Mouse (Mus musculus) hematopoietic multipotent progenitor cell, adult 10-12 weeks (in vitro differentiated cells): ENCODE data around the gene Gnai1. TPM values are rescaled to one million over a fixed set of nuclear protein-coding genes. Genes with fewer than 3 reads are reported as not detected.

Source experiments
- polyA plus RNA-seq: library from polyadenylated mRNA; stranded (reverse); fragments of >175 nt; gene quantifications from 2 replicates; pipeline ENCODE4 v1.2.3, GENCODE M21; 2012; ENCODE audit warnings: low replicate concordance

Gene Gnai1
- polyA plus RNA-seq, result 0.04 and 0.13 TPM in 2 replicates

GRCm38 (mm10) chr5:18360281-18360819, at the start of gene Gnai1:
TSS of gene Gnai1 (minus strand) at chr5:18360355.

